Mouse (Mus musculus) cerebellum, adult (tissue): ENCODE measurements around the gene Stk4.
A peak's percentile ranks its signal among the peaks of the same experiment; 100 is the strongest.
"Not testable (repeated sequence)": the region's sequence is repeated elsewhere in the genome, so short reads cannot be mapped to it uniquely, and the experiment has no call there.

ENCODE experiments used
- ATAC-seq: cut with Nextera tagmentation; 2 replicates; pipeline ENCODE4 v1.9.2; 2017; ENCODE audit warnings: mild to moderate bottlenecking, moderate library complexity, mixed read lengths; ENCODE audit not compliant: insufficient number of reproducible peaks, low FRiP score, low TSS enrichment

Gene Stk4

DNA sequence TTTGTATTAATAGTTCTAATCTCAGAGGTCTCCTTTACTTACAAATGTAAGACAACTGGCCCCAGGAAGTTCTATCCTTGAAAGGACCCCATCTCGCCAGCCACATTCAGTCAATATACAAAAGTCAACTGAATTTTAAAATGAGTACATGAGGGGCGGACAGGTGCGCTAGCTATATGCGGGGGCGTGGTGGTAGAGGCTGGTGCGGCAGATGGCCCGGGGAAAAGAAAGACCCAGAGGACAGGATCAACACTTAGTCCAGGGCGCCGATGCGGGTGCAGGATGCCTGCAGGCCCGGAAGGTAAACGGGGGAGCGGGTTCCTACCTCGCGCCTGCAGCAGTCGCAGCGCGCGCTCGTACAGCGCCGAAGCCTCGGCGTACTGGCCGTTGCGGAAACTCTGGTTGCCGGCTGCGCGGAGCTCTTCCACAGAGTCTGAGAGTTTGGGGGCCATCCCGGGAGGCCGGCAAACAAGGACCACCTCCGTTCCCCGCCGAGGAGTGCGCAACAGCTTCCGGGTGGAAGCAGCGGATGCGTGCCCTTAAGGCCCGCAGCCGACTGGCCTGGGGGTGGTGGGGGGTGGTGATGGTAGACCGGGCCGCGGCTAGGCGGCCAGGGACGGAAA is at the start of gene Stk4:
Stk4 (plus strand) TSS at position 181 of the 623 bp plus-strand sequence.
- peak; percentile 21; the same call in 1 of the 2 replicates for ATAC-seq

GRCm38 (mm10) chr2:164022104-164022503 is 48.0 kb upstream of the Stk4 start:
- no peak for ATAC-seq

DNA sequence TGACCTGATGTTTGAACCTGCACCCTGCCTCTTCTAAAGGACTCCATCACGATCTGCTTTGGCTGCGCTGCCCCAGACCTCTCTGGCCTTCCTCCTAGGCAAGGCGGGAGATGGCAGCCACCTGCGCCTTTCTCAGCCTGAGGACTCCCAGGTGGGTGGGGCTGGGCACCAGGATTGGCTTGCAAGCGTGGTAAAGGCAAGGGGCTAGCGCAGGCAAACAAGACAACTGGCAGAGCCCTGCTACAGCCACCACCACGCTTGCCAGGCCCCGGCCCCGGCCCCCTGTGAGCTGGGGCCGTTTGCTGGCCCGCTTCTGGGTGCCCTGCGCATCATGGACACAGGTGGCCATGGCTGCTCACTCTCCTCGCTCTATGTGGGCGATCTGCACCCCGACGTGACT is 45.0 kb upstream of the Stk4 start, which contains the start of gene Pabpc1l:
Pabpc1l (plus strand) TSS at position 301 of the 400 bp plus-strand sequence.
- ATAC-seq: no peak

GRCm38 (mm10) chr2:164031147-164031546 is 39.0 kb upstream of the Stk4 start:
- ATAC-seq: no peak

DNA sequence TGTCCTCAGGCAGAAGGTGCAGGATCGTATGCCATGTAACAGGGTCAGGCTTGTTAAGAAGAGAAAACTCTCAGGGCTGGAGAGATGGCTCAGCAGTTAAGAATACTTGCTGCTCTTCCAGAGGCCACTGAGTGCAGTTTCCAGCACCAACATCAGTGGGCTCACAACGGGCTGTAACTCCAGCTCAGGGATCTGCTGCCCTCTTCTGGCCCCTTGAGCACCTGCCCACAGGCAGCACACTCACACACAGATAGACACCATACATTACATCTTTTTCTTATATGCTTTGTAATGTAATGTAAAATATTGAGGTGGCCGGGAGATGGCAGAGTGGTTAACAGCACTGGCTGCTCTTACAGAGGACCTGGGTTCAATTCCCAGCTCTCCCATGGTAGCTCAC is 37.1 kb upstream of the Stk4 start:
- no peak for ATAC-seq

GRCm38 (mm10) chr2:164036520-164037019 is 33.6 kb upstream of the Stk4 start:
- ATAC-seq: no peak

GRCm38 (mm10) chr2:164038407-164039028 is 31.6 kb upstream of the Stk4 start:
- no peak for ATAC-seq

GRCm38 (mm10) chr2:164040949-164041348 is 29.2 kb upstream of the Stk4 start:
- no peak for ATAC-seq

GRCm38 (mm10) chr2:164041523-164041922 is 28.6 kb upstream of the Stk4 start:
- no peak for ATAC-seq

DNA sequence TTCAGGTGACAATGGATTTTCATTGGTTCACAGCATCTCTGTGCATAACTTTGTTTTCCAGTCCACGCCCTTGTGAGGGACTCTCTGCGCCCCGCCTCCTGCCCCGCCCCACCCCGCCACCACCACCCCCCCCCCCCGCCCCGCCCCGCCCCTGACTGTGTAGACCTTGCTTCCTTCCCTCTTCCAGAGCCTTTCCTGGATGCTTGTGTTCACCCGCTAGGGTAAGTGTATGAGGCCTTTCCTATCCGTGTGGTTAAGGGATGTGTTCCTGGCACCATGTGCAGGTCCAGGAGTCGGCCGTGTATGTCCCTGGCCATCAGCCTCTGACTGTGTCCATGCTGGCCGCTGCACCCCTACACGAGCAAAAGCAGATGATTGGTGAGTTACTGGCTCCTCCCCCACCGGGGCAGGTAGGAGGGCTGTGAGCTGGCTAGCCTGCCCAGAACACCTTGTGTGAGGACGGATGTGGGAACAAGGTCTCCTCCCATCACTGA is 22.9 kb upstream of the Stk4 start:
- ATAC-seq: peak; percentile 87

DNA sequence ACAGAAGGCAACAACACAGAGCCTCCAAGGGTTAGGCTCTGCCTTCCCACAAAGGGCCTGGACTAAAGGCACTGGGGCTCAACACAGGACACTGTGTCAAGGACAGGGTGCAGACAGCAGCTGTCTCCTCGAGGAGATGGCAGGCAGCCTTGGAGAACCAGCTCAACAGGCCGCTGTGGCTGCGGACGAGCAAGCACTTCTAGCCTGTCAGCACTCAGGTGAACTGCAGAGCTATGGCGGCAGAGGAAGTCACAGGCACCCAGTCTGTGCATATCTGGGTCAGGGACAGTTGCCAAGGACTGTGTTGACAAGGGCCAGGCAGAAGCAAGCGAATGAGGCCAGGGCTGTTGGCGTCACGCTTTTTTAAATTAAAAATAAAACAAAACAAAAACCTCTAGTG is 16.4 kb upstream of the Stk4 start:
- ATAC-seq: peak; percentile 89

GRCm38 (mm10) chr2:164054671-164055070 is 15.5 kb upstream of the Stk4 start:
- no peak for ATAC-seq

GRCm38 (mm10) chr2:164059634-164060235 is 10.4 kb upstream of the Stk4 start:
- ATAC-seq: no peak

GRCm38 (mm10) chr2:164070765-164071436 is 779 bp downstream of the Stk4 start, which contains the start of gene Tomm34:
Gene Tomm34 (minus strand): TSS chr2:164071169.
- ATAC-seq: peak; percentile 83

DNA sequence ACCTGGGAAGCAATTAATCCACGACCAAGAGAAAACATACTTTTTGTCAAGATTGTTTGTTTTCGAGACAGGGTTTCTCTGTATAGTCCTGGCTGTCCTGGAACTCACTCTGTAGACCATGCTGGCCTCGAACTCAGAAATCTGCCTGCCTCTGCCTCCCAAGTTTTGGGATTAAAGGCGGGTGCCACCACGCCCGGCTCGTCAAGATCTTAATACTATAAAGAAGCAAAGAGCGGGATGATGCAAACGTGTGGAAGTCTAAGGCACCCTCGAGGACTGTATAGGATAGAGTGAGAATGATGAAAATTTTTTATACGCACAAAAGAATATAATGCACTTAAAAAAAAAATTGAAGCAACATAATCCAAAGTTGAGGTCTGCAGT is 1.3 kb downstream of the Stk4 start:
- ATAC-seq: not testable (repeated sequence)

GRCm38 (mm10) chr2:164072109-164072508 is 2.0 kb downstream of the Stk4 start:
- no peak for ATAC-seq

- no peak for ATAC-seq
Measured at GRCm38 (mm10) chr2:164073120-164073519, 3.0 kb downstream of the Stk4 start.

- peak; percentile 77 for ATAC-seq
Measured at GRCm38 (mm10) chr2:164073918-164074578, 3.9 kb downstream of the Stk4 start.

DNA sequence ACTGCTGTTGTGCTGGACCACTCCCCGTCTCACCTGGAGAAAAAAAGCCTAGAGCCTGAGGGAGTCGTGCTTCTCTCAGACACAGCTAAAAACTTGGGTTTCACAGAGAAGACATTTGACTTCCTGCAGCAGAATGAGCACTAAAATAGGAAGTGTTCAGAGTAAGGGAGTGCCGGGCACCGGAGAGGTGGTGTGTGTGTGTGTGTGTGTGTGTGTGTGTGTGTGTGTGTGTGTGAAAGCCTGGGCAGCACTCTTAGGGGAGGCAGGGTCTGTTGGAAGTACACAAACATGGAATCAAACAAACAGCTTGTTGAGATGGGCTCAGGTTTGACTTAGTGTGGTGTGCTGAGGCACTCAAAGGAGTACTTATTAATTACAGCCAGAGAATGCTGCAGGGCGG is 5.0 kb downstream of the Stk4 start:
- no peak for ATAC-seq

DNA sequence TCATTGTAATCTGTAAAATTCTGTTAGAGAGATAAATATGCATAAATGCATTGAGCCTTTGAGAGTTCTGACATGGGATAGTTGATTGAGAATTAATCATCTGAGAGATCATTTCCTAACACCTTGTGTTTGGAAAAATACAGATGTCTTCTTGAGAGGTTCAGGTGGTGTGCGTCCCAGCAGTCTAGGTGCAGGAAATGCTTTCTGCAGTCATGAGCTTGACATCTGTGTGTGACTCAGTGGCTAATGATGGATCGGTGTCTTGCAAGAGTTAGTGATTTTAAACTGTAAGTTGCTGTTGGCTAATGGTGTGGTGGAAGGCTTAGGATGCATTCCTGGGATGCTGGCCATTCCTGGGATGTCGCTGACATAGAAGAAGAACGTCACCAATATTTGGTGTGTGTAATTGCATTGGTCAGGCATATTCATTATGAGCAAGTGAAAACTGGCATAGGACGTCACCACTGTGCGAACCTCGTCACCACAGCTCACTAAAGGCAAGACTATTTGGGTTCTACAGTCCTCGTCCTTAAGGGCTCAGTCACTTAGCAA is 6.8 kb downstream of the Stk4 start:
- ATAC-seq: no peak
